Mouse (Mus musculus) heart, embryonic 16.5 days (tissue): ENCODE results near the gene Dapk1. TPM values are rescaled to one million over a fixed set of nuclear protein-coding genes. Genes with fewer than 3 reads are reported as not detected.

Source experiments
- ATAC-seq: fragments of 200-750 bp; cut with Nextera tagmentation; replicated peaks from 2 replicates; pipeline ENCODE4 v1.8.0; 2017; ENCODE audit warnings: moderate number of reproducible peaks; ENCODE audit not compliant: insufficient read depth, low FRiP score; ENCODE audit errors: extremely low read depth
- H3K27ac ChIP-seq: fragments of 300-500 bp; sonication (generic); 2 replicates; pipeline ENCODE4 v1.5.1; 2014; ENCODE audit warnings: mild to moderate bottlenecking, low read length, control low read depth, moderate library complexity
- H3K27me3 ChIP-seq: fragments of 300-500 bp; sonication (generic); 2 replicates; pipeline ENCODE4 v1.6.1; 2014; ENCODE audit warnings: low read length, mixed read lengths; ENCODE audit not compliant: control insufficient read depth, insufficient read depth
- H3K36me3 ChIP-seq: fragments of 300-500 bp; sonication (generic); 2 replicates; pipeline ENCODE4 v1.6.1; 2014; ENCODE audit not compliant: control insufficient read depth, insufficient read depth
- H3K4me1 ChIP-seq: fragments of 300-500 bp; sonication (generic); 2 replicates; pipeline ENCODE4 v1.6.1; 2014; ENCODE audit warnings: low read length, mixed read lengths; ENCODE audit not compliant: control insufficient read depth, insufficient read depth
- H3K4me2 ChIP-seq: fragments of 300-500 bp; sonication (generic); 2 replicates; pipeline ENCODE4 v1.6.1; 2014; ENCODE audit warnings: low read depth, mild to moderate bottlenecking, control low read depth, low read length
- H3K4me3 ChIP-seq: fragments of 300-500 bp; sonication (generic); 2 replicates; pipeline ENCODE4 v1.5.1; 2014; ENCODE audit warnings: mild to moderate bottlenecking, control low read depth, low read length
- H3K9ac ChIP-seq: fragments of 300-500 bp; sonication (generic); 2 replicates; pipeline ENCODE4 v1.6.1; 2014; ENCODE audit warnings: low read length, control low read depth
- H3K9me3 ChIP-seq: fragments of 300-500 bp; sonication (generic); replicated peaks from 2 replicates; pipeline ENCODE4 v1.6.1; 2016; ENCODE audit warnings: low read length; ENCODE audit not compliant: control insufficient read depth
- WGBS: fragments of 180-500 bp; shearing (Covaris S2); extraction: QIAGEN DNeasy Blood & Tissue Kit; methylation state at CpG from one replicate; pipeline ENCODE4 v1.1.7; 2014; 5-methylcytosine and 5-hydroxymethylcytosine counted together
- polyA plus RNA-seq: library from polyadenylated mRNA; unstranded; fragments of >200 nt; fragmentation: Nextera tagmentation; extraction: Ambion mirVana; gene quantifications from 2 replicates; pipeline ENCODE4 v1.2.1, GENCODE M21; 2015

The Dapk1 gene
- polyA plus RNA-seq, 1 experiment from 2014 or later = 8.3 TPM

DNA sequence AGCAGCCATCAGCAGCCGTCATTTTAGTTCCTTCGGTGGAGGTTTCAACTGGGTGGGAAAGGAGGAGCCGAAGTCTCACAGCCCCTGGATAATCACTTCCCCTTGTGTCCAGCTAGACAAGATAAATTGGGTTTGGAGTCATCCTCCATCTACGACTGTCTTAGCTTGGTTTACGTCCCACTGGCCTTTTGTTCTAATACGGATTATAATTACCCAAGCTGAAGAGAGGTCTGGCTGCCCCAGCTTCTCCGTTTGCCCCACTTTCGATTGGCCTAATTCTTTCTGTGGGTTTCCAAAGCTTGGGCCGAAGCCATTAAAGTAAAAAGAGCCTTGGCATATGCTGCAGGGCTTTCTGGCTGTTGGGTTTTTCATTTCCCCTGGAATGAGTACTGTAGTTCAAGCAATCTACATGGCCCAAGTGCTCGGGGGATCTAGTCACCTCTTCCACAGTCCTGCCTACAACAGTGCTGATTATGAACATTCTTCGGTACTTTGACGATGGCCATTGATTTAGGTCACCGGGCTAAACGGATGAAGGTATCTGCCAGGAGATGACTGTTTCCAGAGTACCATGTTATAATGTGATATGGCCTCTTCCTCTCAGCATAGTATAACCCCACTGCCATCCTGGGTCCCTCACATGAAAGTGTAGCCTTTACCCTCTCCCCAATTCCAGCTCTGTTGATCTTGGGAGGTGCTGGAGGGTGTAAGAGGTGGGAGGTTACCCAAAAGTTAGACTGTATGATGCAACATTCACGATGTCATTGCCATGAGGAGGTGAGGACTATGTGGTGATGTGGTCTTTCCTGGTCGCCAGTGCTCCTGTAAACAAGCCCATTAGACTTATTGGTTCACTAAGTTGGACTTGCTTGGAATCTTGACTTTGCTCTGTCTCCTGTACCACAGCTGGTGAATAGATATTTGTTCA, 106.1 kb downstream of the Dapk1 start:
- no peaks in the 10 kb centered on the region for H3K9me3 ChIP-seq
- no peaks in the 10 kb centered on the region for H3K36me3 ChIP-seq
- no peak overlapping the region for H3K4me2 ChIP-seq
- no peak overlapping the region for H3K4me3 ChIP-seq
- no peak overlapping the region for H3K9ac ChIP-seq
- no peak overlapping the region for H3K27ac ChIP-seq
- no peaks in the 10 kb centered on the region for H3K4me1 ChIP-seq
- ATAC-seq = no peak
- no peaks in the 10 kb centered on the region for H3K27me3 ChIP-seq
- WGBS = 82% methylated on average over 16 of the region's 16 CpGs

DNA sequence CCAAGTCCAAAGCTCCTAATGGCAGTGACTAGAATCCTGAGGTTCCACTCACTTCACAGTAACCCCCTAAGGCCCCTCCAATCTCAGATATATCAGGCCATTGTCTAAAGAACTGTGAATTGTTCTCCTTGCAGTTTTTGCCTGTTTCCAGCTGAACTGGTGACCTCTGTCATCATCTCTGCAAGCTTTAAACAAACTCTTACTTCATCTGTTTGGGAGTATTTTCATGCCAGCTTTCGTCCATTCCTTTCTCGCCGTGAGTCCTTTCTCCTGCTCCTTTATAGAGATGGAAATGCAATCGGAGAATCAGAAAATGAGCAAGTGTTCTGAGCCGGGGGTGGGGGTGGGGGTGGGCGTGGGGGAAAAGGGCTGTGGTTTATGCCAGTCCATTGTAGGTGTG, 107.4 kb downstream of the Dapk1 start:
- no peak overlapping the region for H3K27ac ChIP-seq

DNA sequence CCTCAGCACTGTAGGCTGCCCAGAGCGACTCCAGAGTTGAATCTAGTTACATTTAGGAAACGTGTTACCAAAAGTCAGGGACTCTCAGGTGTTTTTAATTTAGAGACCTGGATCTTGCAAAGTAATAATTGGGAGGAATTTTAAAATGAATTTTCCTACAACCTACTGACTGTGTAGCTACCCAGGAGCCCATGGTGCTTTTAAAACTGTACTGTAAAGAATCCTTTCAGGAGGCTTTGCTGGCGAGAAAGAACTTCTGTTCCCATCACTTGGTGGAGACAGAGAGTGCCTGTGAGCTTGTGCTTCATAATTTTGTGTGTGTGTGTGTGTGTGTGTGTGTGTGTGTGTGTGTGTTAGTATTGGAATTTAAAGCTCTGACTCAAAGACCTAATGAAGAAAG, 109.2 kb downstream of the Dapk1 start:
- Histone ChIP-seq H3K9ac (no peak overlapping the region), H3K4me1 (no peaks in the 10 kb centered on the region), H3K27me3 (no peaks in the 10 kb centered on the region), H3K27ac (no peak overlapping the region), H3K36me3 (no peaks in the 10 kb centered on the region), H3K4me2 (no peak overlapping the region), H3K9me3 (no peaks in the 10 kb centered on the region), H3K4me3 (no peak overlapping the region)
- no peak for ATAC-seq
- 87% methylated on average over 3 of the region's 3 CpGs for WGBS

More for the DNA sequence above, 107.4 kb downstream of the Dapk1 start:
- H3K9me3 ChIP-seq = no peaks in the 10 kb centered on the region
- H3K4me3 ChIP-seq = no peak overlapping the region
- no peak overlapping the region for H3K9ac ChIP-seq
- no peaks in the 10 kb centered on the region for H3K27me3 ChIP-seq
- no peak overlapping the region for H3K4me2 ChIP-seq
- no peaks in the 10 kb centered on the region for H3K4me1 ChIP-seq
- no peaks in the 10 kb centered on the region for H3K36me3 ChIP-seq
- 77% methylated on average over 6 of the region's 6 CpGs for WGBS
- no peak for ATAC-seq

DNA sequence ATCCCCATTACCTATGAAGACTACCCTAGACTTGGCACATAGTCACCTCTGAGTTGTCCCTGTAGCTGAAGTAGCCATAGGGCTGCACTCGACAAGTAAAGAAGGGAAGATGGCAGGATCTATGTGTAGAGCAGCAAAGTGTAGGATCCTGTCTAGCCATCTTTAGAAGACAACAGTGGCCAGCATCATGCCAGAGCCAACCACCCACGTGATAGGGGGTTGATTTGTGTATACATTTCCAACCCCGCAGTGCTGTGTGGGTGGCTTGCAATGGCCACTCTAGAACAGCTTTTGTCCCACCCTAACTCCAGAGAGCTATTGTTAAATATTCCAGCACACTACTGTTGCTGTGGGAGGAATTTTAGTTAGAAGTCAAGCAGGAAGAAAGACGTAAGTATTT, 111.8 kb downstream of the Dapk1 start:
- H3K4me1 ChIP-seq = peaks cover 4% of the 10 kb centered on the region; the same call in 1 of the 2 replicates
- H3K4me2 ChIP-seq = no peak overlapping the region
- 82% methylated on average over 4 of the region's 4 CpGs for WGBS
- H3K36me3 ChIP-seq = no peaks in the 10 kb centered on the region
- H3K9me3 ChIP-seq = no peaks in the 10 kb centered on the region
- ATAC-seq = no peak
- H3K27me3 ChIP-seq = no peaks in the 10 kb centered on the region
- no peak overlapping the region for H3K9ac ChIP-seq
- no peak overlapping the region for H3K4me3 ChIP-seq
- H3K27ac ChIP-seq = no peak overlapping the region

DNA sequence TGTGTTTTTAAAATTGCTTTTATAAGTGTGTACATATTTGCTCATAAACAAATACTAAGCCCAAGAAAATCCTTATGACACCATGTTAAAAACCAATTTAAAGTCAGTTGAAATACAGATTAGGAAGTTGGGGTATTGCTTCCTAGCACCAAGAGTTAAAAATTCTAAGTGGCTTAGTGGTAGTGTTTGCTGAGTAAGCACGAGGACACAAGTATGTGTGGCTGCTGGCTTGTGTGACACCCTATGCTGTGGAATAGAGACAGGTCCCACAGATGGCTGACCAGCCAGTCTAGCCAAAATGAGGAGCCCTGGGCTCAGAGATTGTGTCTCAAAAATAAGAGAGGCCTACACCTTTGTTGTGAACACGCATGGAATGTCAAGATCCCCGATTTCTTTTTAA, 114.4 kb downstream of the Dapk1 start:
- H3K4me1 ChIP-seq = peaks cover 4% of the 10 kb centered on the region; the same call in 1 of the 2 replicates
- ATAC-seq = no peak
- H3K27ac ChIP-seq = no peak overlapping the region
- H3K9me3 ChIP-seq = no peaks in the 10 kb centered on the region
- H3K9ac ChIP-seq = no peak overlapping the region
- no peaks in the 10 kb centered on the region for H3K27me3 ChIP-seq
- H3K36me3 ChIP-seq = peaks cover 5% of the 10 kb centered on the region; the same call in 1 of the 2 replicates
- H3K4me2 ChIP-seq = no peak overlapping the region
- 50% methylated on average over 3 of the region's 3 CpGs for WGBS
- no peak overlapping the region for H3K4me3 ChIP-seq

DNA sequence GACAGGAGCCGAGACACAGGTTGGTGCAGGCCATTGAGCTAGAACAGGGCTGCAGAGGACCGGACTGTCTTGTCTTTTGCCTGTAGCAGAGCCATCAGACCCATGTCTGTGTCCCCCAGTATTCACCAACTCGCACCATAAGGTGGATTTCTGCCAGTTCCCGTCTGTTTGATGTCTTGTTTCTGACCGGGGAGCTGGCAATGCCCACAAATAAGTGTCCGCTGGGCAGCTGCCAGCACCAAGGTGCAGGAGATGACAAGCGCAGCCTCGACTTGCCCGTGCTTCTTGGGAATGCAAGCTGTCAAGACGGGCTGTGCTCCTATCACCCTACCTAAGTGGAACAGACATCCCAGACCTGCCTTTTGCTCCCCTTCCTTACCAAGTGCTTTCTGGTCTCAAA, 115.7 kb downstream of the Dapk1 start:
- H3K4me3 ChIP-seq = no peak overlapping the region
- H3K9me3 ChIP-seq = no peaks in the 10 kb centered on the region
- H3K9ac ChIP-seq = no peak overlapping the region
- 69% methylated on average over 10 of the region's 10 CpGs for WGBS
- H3K4me1 ChIP-seq = peaks cover 10% of the 10 kb centered on the region
- peaks cover 5% of the 10 kb centered on the region; the same call in 1 of the 2 replicates for H3K36me3 ChIP-seq
- H3K4me2 ChIP-seq = no peak overlapping the region
- H3K27me3 ChIP-seq = no peaks in the 10 kb centered on the region
- H3K27ac ChIP-seq = no peak overlapping the region
- ATAC-seq = no peak

DNA sequence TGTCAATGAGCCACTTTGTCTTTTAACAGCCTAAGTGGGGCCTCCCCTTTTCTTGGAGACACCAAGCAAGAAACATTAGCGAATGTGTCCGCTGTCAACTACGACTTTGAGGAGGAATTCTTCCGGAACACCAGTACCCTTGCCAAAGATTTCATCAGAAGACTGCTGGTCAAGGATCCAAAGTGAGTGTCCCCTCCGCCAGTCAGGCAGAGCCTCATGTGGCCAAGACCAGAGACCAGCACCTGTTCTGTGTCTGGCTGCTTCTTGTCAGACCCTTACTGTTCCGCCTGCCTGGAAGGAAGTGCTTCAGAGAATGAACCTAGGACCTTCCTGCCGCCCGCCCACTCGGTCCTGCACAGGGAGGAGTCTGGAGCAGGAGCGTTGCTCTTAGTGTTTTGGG, 117.8 kb downstream of the Dapk1 start:
- Histone ChIP-seq H3K36me3 (peaks cover 5% of the 10 kb centered on the region; the same call in 1 of the 2 replicates), H3K4me3 (no peak overlapping the region), H3K27me3 (no peaks in the 10 kb centered on the region), H3K4me2 (no peak overlapping the region), H3K9ac (no peak overlapping the region), H3K9me3 (no peaks in the 10 kb centered on the region), H3K27ac (no peak overlapping the region), H3K4me1 (peaks cover 12% of the 10 kb centered on the region)
- no peak for ATAC-seq
- 79% methylated on average over 10 of the region's 10 CpGs for WGBS

DNA sequence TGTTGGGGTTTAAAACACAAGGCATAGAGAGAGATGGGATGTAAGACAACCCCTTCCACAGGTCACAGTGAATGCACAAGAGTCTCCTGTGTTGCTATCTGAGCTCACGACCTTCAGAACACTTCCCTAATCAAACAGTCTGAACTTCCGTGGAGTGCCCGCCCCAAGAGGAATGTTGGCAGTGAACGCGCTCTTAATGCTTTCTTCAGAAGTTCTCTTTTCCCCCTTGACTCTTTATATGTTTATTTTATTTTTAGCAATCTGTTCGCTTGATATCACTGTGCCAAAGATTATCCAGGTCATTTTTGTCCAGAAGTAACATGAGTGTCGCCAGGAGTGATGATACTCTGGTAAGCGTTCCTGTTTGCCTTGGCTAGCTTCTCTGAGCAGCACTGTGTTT, 121.0 kb downstream of the Dapk1 start:
- no peak overlapping the region for H3K4me2 ChIP-seq
- no peak overlapping the region for H3K4me3 ChIP-seq
- 20% methylated on average over 8 of the region's 8 CpGs for WGBS
- peak overlapping the region; percentile 48 for H3K27ac ChIP-seq
- H3K9ac ChIP-seq = no peak overlapping the region
- H3K27me3 ChIP-seq = no peaks in the 10 kb centered on the region
- H3K4me1 ChIP-seq = peaks cover 8% of the 10 kb centered on the region
- H3K9me3 ChIP-seq = no peaks in the 10 kb centered on the region
- peak; percentile 60; the same call in 1 of the 2 replicates for ATAC-seq
- peaks cover 5% of the 10 kb centered on the region; the same call in 1 of the 2 replicates for H3K36me3 ChIP-seq

DNA sequence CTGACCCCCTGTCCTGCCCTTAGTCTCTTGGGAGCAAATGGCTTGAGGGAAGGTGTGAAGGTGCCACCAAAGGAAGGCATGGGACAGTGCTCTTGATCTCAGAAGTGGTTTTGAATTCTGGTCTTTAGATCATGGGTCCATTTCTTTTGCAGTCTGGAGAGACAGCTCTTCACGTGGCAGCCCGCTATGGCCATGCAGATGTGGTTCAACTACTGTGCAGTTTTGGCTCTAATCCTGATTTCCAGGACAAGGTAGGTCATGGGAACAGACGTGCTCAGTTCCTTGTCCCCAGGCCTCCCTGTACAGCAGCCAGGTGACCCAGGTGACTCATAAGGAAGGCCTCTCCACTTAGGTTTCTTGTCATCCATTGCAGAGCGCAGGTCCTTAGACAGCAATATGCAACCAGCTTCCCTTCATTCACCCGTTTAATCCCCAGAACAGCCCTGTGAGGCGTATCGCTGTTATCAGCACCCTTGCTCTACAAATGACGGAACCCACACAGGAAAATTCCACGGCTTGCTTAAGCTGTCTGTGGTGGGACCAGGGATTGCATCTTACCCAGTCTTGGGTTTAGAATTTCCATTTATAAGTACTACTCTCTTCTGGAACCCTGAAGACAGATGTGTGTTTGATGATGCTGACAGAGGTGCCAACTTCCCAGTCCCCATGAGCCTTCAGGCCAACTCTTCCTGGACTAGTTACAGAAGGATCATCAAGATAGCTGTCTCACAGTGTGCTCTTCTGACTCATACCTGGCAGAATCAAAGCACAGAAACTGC, 126.7 kb downstream of the Dapk1 start:
- H3K36me3 ChIP-seq = no peaks in the 10 kb centered on the region
- no peaks in the 10 kb centered on the region for H3K4me1 ChIP-seq
- no peak overlapping the region for H3K4me3 ChIP-seq
- 83% methylated on average over 9 of the region's 9 CpGs for WGBS
- no peak for ATAC-seq
- no peak overlapping the region for H3K27ac ChIP-seq
- no peaks in the 10 kb centered on the region for H3K27me3 ChIP-seq
- H3K9ac ChIP-seq = no peak overlapping the region
- no peak overlapping the region for H3K4me2 ChIP-seq
- H3K9me3 ChIP-seq = no peaks in the 10 kb centered on the region
